Mouse (Mus musculus) neural tube, embryonic 13.5 days (tissue): ENCODE results near the gene Glb1l2. TPM values are rescaled to one million over a fixed set of nuclear protein-coding genes. Genes with fewer than 3 reads are reported as not detected.

Experiments
- ATAC-seq: fragments of 200-750 bp; cut with Nextera tagmentation; 2 replicates; pipeline ENCODE4 v1.8.0; 2017; ENCODE audit warnings: low read depth, mild to moderate bottlenecking, moderate TSS enrichment, moderate library complexity
- H3K27ac ChIP-seq: fragments of 300-500 bp; sonication (generic); replicated peaks from 2 replicates; pipeline ENCODE4 v1.5.1; 2015; ENCODE audit warnings: moderate library complexity, mild to moderate bottlenecking, inconsistent platforms
- H3K27me3 ChIP-seq: fragments of 300-500 bp; sonication (generic); 2 replicates; pipeline ENCODE4 v1.6.1; 2015; ENCODE audit warnings: mild to moderate bottlenecking, inconsistent platforms
- H3K36me3 ChIP-seq: fragments of 300-500 bp; sonication (generic); 2 replicates; pipeline ENCODE4 v1.6.1; 2015; ENCODE audit warnings: mild to moderate bottlenecking, inconsistent platforms
- H3K4me1 ChIP-seq: fragments of 300-500 bp; sonication (generic); replicated peaks from 2 replicates; pipeline ENCODE4 v1.6.1; 2015; ENCODE audit warnings: inconsistent platforms
- H3K4me2 ChIP-seq: fragments of 300-500 bp; sonication (generic); 2 replicates; pipeline ENCODE4 v1.6.1; 2015; ENCODE audit warnings: inconsistent platforms, mild to moderate bottlenecking, moderate library complexity
- H3K4me3 ChIP-seq: fragments of 300-500 bp; sonication (generic); 2 replicates; pipeline ENCODE4 v1.5.1; 2015; ENCODE audit warnings: mild to moderate bottlenecking, inconsistent platforms
- H3K9ac ChIP-seq: fragments of 300-500 bp; sonication (generic); 2 replicates; pipeline ENCODE4 v1.6.1; 2015; ENCODE audit warnings: moderate library complexity, mild to moderate bottlenecking, inconsistent platforms
- H3K9me3 ChIP-seq: fragments of 300-500 bp; sonication (generic); 2 replicates; pipeline ENCODE4 v1.6.1; 2016; ENCODE audit warnings: inconsistent platforms
- WGBS: fragments of 180-500 bp; shearing (Covaris S2); methylation state at CpG from one replicate; pipeline ENCODE4 v1.1.7; 2015; 5-methylcytosine and 5-hydroxymethylcytosine counted together
- polyA plus RNA-seq: library from polyadenylated mRNA; unstranded; fragments of >200 nt; fragmentation: Nextera tagmentation; extraction: Ambion mirVana; gene quantifications from 2 replicates; pipeline ENCODE4 v1.2.1, GENCODE M21; 2015

Gene Glb1l2
- polyA plus RNA-seq, result 1.7 and 1.8 TPM in 2 replicates

DNA sequence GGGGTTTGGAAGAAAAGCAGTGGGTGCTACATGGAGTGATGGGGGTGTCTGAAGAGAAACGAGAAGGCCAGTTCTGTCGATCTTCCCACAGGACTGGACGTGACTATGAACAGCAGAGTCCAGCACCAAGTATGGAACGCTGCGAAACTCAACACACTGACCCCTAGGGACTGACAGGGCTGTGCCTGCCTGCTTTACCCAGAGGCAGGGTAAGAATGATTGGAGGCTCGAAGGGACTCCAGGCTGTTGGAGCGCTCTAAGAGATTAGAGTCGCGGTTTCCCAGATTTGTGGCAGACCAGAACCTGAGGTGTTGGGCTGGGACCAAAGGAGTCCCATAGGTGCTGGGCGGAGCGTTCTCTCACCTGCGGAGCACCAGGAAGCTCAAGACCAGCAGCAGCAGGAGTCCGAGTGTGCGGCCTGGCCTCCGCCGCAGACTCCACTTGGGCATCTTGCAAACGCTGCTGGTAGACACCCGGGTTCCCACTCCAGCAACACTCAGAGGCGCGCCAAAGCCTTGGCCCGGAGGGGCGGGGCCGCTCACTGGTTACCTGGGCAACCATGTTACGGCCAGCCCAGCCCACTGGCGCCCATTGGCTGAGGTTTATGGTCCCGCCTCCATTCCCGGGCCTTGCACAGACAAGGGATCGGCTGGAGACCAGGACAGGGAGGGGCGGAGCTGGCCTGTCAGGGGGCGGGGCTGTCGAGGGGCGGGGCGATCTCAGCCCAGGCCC is at the start of gene Glb1l2:
Gene Glb1l2, minus strand, starts transcription at position 534 of the 732 bp plus-strand sequence.
- no peaks in the 10 kb centered on the region for H3K9me3 ChIP-seq
- no peaks in the 10 kb centered on the region for H3K27me3 ChIP-seq
- H3K36me3 ChIP-seq, result no peaks in the 10 kb centered on the region
- peak; percentile 100 for ATAC-seq
- under 1% methylated on average over 33 of the region's 33 CpGs for WGBS
- peak within 1 kb of the TSS; percentile 65 for H3K9ac ChIP-seq
- H3K4me3 ChIP-seq, result peak within 1 kb of the TSS; percentile 53
- peak within 1 kb of the TSS; percentile 87 for H3K4me2 ChIP-seq
- H3K27ac ChIP-seq, result peak within 1 kb of the TSS; percentile 42; the same call in 1 of the 2 replicates
- peaks cover 11% of the 10 kb centered on the region for H3K4me1 ChIP-seq

DNA sequence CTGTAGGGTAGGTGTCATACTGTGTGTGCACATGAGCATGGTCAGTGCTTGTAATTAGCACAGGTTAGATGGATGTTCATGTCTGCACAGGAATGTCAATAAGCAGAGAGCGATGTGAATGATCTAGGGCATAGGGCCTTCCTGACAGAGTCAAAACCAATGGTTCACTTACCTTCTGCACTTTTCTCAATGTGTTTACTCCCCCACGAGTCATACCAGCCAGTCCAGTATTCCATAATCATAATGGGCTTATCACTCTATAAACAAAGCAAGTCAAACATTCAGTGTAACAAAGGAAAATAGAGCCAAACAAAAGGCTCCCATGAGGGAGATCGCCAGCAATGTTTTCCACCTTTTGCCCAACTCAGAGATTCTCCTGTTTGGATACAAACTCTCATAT is 24.8 kb upstream of the Glb1l2 start:
- H3K4me3 ChIP-seq, result no peak overlapping the region
- no peak overlapping the region for H3K4me2 ChIP-seq
- WGBS, result 89% methylated on average over 3 of the region's 3 CpGs
- H3K27ac ChIP-seq, result no peak overlapping the region
- no peak overlapping the region for H3K9ac ChIP-seq
- H3K27me3 ChIP-seq, result no peaks in the 10 kb centered on the region
- no peaks in the 10 kb centered on the region for H3K36me3 ChIP-seq
- no peaks in the 10 kb centered on the region for H3K9me3 ChIP-seq
- ATAC-seq, result no peak
- H3K4me1 ChIP-seq, result no peaks in the 10 kb centered on the region

DNA sequence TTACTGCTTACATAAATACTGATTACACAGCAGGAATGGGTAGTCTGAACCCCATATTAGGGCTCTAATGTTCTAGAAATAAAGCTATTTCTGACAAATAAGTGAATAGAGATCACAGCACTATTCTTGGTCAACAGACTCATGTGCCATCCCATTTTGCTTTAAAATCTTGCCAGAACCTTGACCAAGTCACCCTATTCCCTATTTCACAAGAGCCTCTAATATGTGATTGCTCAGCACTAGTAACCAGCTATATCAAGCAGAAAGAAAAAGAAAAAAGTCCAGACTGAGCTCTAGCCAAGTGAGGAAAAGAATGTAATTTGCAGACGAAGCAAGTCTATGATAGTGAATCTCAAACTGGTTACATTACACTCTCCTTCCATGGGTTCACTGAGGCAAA is 13.7 kb upstream of the Glb1l2 start:
- Histone ChIP-seq H3K27ac (no peak overlapping the region), H3K4me3 (no peak overlapping the region), H3K9me3 (no peaks in the 10 kb centered on the region), H3K36me3 (no peaks in the 10 kb centered on the region), H3K4me1 (no peaks in the 10 kb centered on the region), H3K4me2 (no peak overlapping the region), H3K9ac (no peak overlapping the region), H3K27me3 (no peaks in the 10 kb centered on the region)
- WGBS, result 85% methylated on average over 1 of the region's 1 CpGs
- ATAC-seq, result no peak

DNA sequence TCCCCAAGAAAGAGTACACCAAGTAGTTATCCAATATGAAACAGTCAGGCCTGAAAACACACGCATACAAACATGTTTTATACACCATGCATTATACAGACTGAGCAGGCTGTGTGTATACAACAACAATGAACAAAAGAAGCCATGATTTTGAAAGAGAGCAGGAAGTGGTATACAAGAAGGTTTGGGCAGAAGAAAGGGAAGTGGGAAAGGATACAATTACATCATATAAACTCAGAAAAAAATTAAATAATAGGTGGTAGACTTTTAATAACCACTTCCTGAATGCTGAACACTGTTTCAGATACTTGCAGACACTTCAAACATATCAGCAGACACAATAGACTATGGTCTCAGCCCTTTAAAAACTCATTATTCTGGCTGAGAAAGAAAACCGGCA is 2.5 kb upstream of the Glb1l2 start:
- Histone ChIP-seq H3K4me2 (no peak overlapping the region), H3K27me3 (no peaks in the 10 kb centered on the region), H3K9ac (no peak overlapping the region), H3K4me1 (peaks cover 11% of the 10 kb centered on the region), H3K36me3 (no peaks in the 10 kb centered on the region), H3K4me3 (no peak overlapping the region), H3K27ac (no peak overlapping the region), H3K9me3 (no peaks in the 10 kb centered on the region)
- no peak for ATAC-seq
- WGBS, result 89% methylated on average over 2 of the region's 2 CpGs

DNA sequence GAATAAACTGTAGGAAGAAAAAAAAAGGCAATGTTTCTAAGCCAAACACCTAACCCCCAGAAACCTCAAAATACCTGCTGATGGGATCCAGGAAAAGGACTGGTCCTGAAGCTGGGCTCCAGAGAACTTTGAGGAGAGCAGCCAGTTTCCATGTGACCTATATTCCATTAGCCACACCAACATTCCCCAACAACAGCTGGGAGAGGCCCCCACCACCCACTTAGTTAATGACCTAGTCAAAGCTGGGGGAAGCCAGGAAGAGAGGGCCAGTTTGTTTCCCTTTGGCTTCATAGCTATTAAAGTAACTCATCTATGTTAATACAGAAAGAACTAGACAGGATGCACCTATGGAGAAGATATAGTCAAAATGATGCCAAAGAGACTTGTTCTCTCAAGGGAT is 1.9 kb downstream of the Glb1l2 start:
- H3K36me3 ChIP-seq, result no peaks in the 10 kb centered on the region
- peaks cover 11% of the 10 kb centered on the region for H3K4me1 ChIP-seq
- ATAC-seq, result no peak
- H3K9ac ChIP-seq, result no peak overlapping the region
- H3K4me3 ChIP-seq, result no peak overlapping the region
- no peaks in the 10 kb centered on the region for H3K9me3 ChIP-seq
- H3K27ac ChIP-seq, result no peak overlapping the region
- no peaks in the 10 kb centered on the region for H3K27me3 ChIP-seq
- H3K4me2 ChIP-seq, result no peak overlapping the region

DNA sequence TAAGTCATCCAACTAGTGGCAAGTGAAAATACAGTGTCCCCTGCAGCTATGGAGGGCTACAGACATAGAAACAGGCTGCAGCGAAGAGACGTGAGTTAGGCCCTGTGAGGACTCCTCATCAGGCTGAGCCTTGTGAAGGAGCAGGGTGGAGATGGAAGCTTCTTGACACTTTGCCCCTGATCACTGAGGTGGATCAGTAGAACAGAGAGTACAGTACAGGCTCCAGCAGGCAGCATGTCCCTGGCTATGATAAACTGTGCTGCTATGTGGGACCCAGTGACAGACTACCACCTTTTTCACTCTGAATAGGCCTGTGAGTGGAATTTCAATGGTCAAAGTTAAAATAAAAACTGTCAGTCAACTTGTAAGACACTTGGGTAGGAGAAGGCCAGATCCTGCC is 5.9 kb downstream of the Glb1l2 start:
- Histone ChIP-seq H3K4me2 (no peak overlapping the region), H3K36me3 (no peaks in the 10 kb centered on the region), H3K4me3 (no peak overlapping the region), H3K27me3 (no peaks in the 10 kb centered on the region), H3K9ac (no peak overlapping the region), H3K4me1 (no peaks in the 10 kb centered on the region), H3K27ac (no peak overlapping the region), H3K9me3 (no peaks in the 10 kb centered on the region)
- WGBS, result 93% methylated on average over 2 of the region's 2 CpGs
- no peak for ATAC-seq

DNA sequence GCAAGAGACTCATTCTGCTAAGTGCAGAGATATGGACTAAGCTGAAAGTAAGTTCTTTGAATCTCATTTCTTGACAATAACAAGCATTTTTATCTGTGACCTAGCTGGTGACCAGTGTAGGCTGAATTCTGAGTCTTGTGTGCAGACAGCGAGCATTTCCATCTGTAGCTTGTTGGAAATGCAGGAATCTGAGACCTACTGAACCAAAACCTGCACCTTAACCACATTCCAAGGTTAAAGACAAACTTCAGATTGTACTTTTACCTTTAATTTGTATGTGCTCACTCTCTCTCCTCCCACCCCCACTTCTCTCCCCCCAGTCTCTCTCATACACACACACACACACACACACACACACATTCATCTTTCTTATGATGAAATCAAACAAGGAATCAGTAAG is 7.5 kb downstream of the Glb1l2 start:
- no peaks in the 10 kb centered on the region for H3K36me3 ChIP-seq
- ATAC-seq, result no peak
- 85% methylated on average over 1 of the region's 1 CpGs for WGBS

DNA sequence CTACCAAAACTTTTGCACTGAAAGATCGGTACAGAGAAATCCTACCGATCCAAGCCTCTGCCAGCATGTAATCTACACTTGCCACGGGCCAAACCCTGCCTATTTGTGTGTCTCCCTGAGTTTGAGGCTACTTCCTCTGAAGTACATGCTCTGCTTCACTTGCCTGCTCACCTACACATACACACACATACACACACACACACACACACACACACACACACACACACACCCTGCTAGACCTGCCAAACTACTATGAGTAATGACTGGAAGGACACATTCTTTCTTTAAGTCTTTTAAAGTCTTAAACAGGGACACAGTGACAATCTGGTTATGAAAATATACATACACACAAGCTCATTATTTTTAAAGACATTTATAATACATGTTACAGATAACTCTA is 8.1 kb downstream of the Glb1l2 start:
- Histone ChIP-seq H3K27ac (no peak overlapping the region), H3K4me1 (no peaks in the 10 kb centered on the region), H3K4me3 (no peak overlapping the region), H3K36me3 (no peaks in the 10 kb centered on the region), H3K27me3 (no peaks in the 10 kb centered on the region), H3K4me2 (no peak overlapping the region), H3K9ac (no peak overlapping the region), H3K9me3 (no peaks in the 10 kb centered on the region)
- 90% methylated on average over 3 of the region's 3 CpGs for WGBS
- no peak for ATAC-seq

More for the DNA sequence above, 7.5 kb downstream of the Glb1l2 start:
- no peaks in the 10 kb centered on the region for H3K4me1 ChIP-seq
- H3K4me3 ChIP-seq, result no peak overlapping the region
- H3K9me3 ChIP-seq, result no peaks in the 10 kb centered on the region
- H3K27me3 ChIP-seq, result no peaks in the 10 kb centered on the region
- H3K27ac ChIP-seq, result no peak overlapping the region
- H3K4me2 ChIP-seq, result no peak overlapping the region
- H3K9ac ChIP-seq, result no peak overlapping the region

DNA sequence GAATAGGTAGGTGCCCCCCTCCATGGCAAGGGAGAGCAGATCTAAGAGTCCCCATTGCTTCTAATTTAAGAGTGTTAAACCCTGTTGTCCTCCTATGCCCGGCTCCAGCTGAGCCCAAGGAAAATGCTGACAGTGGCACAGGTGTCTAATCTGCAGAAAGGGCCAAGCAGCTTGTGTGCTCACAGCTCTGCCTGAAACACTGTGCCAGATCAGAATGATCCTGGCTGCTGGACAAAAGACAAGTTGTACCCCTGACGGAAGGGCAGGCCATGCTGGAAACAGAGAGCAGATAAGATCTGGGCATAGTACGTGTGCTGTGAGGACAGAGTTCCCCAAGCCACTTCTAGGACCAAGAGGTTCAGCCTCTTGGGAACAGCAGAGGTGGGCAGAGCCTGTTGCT is 13.4 kb downstream of the Glb1l2 start:
- Histone ChIP-seq H3K4me1 (no peaks in the 10 kb centered on the region), H3K9ac (no peak overlapping the region), H3K27ac (no peak overlapping the region), H3K36me3 (no peaks in the 10 kb centered on the region), H3K9me3 (no peaks in the 10 kb centered on the region), H3K4me3 (no peak overlapping the region), H3K27me3 (no peaks in the 10 kb centered on the region), H3K4me2 (no peak overlapping the region)
- WGBS, result 89% methylated on average over 3 of the region's 3 CpGs
- no peak for ATAC-seq

DNA sequence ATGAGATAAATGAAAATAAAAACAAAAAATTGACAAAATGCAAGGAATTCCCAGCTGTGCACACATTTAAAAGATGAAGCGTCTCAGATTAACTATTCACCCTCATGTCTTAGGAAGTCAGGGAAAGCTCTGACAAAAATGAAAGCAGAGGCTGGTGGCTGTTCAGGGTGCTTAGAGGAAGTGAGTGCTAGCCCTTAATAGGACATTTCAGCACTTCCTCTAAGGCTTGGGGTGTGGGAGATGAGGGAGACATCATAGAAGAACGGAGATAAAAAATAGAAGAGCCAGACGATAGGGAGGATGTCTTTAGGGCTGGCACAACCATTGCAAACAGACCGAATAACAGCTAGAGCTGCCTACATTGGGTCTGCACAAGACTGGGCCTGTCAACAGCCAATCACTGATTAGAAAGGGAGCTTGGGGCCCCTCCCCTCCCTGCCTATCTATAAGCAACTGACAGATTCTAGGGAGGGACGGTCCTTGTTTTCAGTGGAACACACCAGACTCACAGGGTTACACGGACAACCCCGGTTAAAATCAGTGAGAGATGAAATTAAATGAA is 22.8 kb downstream of the Glb1l2 start:
- 66% methylated on average over 7 of the region's 7 CpGs for WGBS
- H3K4me2 ChIP-seq, result no peak overlapping the region

DNA sequence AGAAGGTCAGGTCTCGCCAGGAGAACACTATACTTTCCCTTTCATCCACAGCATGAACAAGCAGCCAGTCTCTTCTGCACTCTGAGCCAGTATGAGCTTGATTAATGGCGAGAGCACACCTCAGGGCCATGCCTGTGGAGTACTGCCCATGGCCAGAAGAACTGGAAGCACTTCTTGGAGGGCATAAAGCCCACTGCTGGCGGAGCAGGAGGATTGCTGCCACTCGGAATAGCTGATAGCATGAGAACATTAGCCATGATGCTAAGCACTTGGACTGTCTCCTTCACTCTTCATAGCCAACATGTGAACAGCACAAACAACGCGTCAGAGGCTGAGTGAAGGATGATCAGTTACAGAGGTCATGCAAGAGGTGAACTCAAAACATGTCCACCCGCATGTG is 27.8 kb downstream of the Glb1l2 start:
- Histone ChIP-seq H3K36me3 (no peaks in the 10 kb centered on the region), H3K9me3 (no peaks in the 10 kb centered on the region), H3K27me3 (no peaks in the 10 kb centered on the region), H3K4me1 (no peaks in the 10 kb centered on the region), H3K9ac (no peak overlapping the region), H3K4me2 (no peak overlapping the region), H3K27ac (no peak overlapping the region), H3K4me3 (no peak overlapping the region)
- 87% methylated on average over 7 of the region's 7 CpGs for WGBS
- ATAC-seq, result no peak

More for the DNA sequence above, 22.8 kb downstream of the Glb1l2 start:
- H3K36me3 ChIP-seq, result no peaks in the 10 kb centered on the region
- H3K4me1 ChIP-seq, result no peaks in the 10 kb centered on the region
- H3K4me3 ChIP-seq, result no peak overlapping the region
- H3K9ac ChIP-seq, result no peak overlapping the region
- H3K27ac ChIP-seq, result no peak overlapping the region
- no peaks in the 10 kb centered on the region for H3K27me3 ChIP-seq
- no peaks in the 10 kb centered on the region for H3K9me3 ChIP-seq
- ATAC-seq, result peak; percentile 67

DNA sequence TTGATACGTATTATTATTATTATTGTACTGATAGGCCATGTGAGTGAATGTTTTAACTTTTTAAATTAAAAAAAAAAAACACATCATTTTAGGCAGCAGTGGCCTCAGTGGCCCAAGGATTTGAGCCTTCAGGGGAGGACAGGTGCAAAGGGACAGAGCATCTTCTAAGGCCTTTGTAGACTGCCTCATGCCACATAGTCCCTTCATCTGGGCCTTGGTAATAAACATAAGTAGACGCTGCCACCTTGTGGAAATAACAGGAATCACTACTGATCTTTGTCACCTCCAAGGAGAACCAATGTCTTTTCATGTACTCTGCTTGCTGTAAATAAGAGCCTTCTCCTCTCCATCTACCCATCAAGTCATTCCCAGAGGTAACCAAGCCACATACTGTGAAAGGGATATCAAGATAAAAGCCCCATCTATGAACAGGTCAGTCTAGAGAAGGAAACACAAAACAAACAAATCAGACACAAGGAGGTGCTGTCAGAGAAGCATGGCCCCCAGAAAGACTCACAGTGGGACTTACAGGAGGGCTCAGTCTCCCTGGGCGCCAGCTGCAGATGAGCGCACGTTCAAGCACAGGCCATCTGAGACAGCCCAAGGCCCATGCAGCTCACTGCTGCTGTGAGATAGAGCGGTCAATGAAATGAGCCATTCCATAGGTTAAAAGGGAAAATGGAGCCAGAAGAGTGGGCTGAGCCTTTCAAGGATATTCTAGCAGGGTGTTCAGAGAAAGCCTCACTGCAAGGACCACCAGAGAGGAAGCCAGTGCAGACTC is 30.0 kb downstream of the Glb1l2 start:
- no peak overlapping the region for H3K4me2 ChIP-seq
- peak; percentile 71 for ATAC-seq
- no peaks in the 10 kb centered on the region for H3K27me3 ChIP-seq
- H3K27ac ChIP-seq, result no peak overlapping the region
- no peaks in the 10 kb centered on the region for H3K4me1 ChIP-seq
- H3K9ac ChIP-seq, result no peak overlapping the region
- no peak overlapping the region for H3K4me3 ChIP-seq
- no peaks in the 10 kb centered on the region for H3K36me3 ChIP-seq
- WGBS, result 67% methylated on average over 6 of the region's 6 CpGs
- no peaks in the 10 kb centered on the region for H3K9me3 ChIP-seq
